Mouse (Mus musculus) gastrocnemius, postnatal 14 days (tissue): Measurements from ENCODE around the gene Stxbp6. TPM values are rescaled to one million over a fixed set of nuclear protein-coding genes. Genes with fewer than 3 reads are reported as not detected.

ENCODE experiments used
- DNase-seq: peaks from one replicate; pipeline ENCODE4 v3.0.0; 2021; ENCODE audit warnings: mixed read lengths
- intact Hi-C: fragments of 180-260 bp; cut with DNase I; formaldehyde crosslinking; loops from one replicate; pipeline ENCODE4 v1.15.1; 2025; ENCODE audit warnings: low total_unique reads
- total RNA-seq, 2 experiments: library from RNA; stranded (reverse); gene quantifications; 2 replicates each; pipeline ENCODE4 v1.2.3; 2021

Stxbp6 gene
- total RNA-seq, 2 experiments from 2014 or later = 7.8 to 12.7 TPM

- intact Hi-C loops = no loop called here
Measured at GRCm38 (mm10) chr12:44859454-44859853, 215.1 kb downstream of the Stxbp6 start.

DNA sequence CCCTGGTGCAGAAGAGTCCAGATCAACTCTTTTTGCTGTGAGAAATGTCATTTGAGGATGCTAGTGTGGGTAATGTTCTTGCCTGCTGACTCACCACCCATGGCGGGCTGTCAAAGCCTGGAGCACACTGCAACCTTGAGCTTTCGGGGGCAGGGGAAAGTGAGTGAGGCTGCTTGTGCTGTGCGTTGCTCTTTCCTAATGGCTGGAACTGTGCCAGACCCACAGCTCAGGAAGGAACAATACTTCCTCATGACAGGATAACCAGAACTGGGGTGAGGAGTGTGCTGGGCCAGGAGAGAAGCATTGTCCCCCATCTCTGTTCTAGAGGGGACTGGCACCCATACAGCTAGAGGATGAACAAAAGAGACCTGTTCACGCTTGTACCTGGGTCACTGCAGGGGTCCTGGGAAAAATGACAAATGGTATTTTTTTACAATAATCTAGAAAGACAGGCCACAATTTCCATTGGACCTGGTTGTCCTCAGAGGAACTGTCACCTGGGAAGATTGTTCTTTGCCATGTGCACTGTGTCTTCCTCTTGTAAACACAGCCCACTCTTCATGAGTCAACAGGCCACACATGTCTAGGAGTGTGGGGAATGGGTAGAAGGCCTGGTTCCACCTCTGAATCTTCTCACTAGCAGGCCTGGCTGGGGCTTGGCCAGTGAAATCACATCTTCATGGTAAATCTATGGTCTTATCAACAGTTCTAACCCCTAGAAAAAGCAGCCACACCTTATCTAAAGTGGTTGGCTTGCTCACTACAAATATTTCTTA is 216.2 kb downstream of the Stxbp6 start:
- DNase-seq = peak; percentile 59
- intact Hi-C loops = no loop called here

More at GRCm38 (mm10) chr12:44859454-44859853, 215.1 kb downstream of the Stxbp6 start:
- peak; percentile 7 for DNase-seq

- DNase-seq = no peak
- intact Hi-C loops = no loop called here
Measured at GRCm38 (mm10) chr12:44852024-44852423, 222.5 kb downstream of the Stxbp6 start.

DNA sequence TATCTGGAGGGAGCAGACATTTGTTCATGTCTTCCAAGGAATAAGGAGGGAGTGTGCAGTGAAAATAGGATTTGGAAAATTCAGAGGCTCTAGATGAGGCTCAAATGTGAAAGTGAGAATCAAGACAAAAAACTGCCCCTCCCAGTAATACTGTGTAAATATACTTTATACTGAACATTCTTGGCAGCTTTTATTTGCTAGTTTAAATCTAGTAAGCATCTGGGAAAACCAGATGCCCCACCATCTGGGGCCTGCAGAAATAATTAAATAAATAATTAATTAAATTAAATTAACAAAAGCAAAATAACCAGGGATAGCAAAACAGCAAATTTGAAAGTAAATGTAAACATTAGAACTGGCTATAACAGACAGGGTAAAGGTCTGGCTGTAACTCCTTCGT is 224.0 kb downstream of the Stxbp6 start:
- DNase-seq = no peak
- intact Hi-C loops = no loop called here

DNA sequence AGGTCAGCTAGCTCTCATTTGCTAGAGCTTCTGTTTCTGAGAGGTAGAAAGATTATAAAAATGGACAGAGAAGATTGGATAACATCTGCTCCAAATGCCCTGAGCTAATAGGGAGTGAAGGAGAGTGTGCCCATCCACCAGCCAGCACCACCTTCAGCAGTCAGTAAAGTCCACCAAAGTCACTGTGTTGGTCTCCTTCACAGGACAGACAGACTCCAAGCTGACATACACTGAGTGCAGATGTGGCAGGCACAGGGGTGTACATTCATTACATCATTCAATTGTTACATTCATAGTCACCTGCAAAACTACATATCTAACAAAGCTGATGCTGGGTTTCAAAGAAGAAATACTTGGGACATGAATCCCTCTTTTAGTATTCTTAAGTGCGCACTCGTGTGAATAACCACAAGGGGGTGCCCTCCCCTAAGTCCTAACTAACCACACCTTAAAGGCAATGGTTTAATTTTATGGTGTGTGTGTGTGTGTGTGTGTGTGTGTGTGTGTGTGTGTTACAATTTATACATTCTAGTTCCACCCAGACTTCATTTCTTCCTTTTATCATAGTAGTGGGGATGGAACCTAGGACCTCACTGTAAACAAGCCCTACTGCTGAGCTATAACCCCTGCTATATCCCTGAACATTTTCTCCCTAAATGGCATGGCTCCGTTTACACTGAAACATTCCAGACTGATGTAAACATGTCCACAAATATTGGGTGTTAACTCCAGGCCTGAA is 225.9 kb downstream of the Stxbp6 start:
- intact Hi-C loops = loop anchor here (5.0 kb wide), 1 partner anchor 324 kb away; no protein-coding TSS in a partner anchor
- DNase-seq = peak; percentile 17

DNA sequence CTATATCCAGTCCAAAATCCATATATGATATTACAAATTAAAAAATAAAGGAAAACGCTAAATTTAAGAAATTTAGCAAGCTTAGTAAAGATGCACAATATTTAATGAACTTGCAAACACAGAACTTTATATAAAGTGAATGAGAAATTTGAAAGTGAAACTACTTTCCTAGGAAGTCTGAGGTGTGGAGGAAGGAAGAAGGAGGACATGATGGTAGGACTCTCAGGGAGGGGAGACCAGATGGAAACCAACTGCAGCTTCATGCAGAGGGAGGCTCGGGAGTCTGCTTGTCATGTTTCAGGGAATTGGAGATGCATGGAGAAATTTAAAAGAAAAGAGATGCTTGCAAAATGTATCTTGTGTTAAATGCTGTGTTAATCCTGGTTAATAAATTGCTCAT is 233.9 kb downstream of the Stxbp6 start:
- intact Hi-C loops = no loop called here
- no peak for DNase-seq

- intact Hi-C loops = no loop called here
- no peak for DNase-seq
Measured at GRCm38 (mm10) chr12:44839594-44840373, 234.7 kb downstream of the Stxbp6 start.

DNA sequence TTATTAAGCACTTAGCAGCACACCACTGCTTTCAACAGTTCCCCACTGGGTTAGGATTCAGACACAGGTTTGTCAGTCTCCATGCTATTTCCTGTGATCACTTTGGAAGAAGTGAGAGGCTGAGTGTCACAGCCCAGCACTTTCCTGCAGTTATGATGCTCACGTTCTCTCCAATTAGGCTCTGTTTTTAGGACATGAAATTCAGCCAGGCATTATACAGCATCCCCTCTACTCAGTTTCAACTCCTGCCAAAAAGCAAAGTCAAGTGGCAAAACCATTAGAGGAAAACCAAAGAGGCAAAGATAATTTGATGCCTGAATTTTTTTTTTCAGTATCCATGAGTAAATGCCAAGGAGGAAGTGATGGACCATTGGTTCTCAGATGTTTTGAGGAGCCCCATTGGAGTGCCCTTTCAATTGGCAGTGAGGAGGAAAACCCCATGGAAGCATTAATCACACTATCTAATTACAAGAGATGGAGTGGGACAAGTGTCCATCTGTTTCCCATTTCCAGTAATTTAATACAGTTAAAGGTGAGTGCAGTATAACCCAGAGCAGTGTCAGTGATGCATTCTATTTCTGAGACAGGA is 238.5 kb downstream of the Stxbp6 start:
- no peak for DNase-seq
- intact Hi-C loops = no loop called here

- intact Hi-C loops = no loop called here
- DNase-seq = no peak
Measured at GRCm38 (mm10) chr12:44811895-44812294, 262.6 kb downstream of the Stxbp6 start.

DNA sequence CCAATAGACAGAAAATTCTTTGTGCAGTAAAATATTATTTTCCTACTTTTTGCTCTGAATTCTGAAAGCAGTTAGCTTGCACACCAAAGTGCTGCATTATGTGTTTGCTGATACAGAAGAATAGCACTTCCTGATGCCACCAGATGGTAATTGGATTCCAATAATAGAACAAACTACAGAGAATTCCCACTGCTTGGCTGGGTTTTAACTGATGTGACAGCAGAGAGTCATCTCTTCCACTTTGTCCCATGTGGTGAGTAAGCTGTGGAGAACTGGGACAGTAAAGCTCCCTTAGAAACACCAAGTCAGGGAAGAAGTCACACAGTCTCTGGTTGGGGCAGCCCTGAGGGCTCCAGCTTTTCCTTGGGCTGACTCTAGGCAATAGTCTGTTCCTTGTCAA is 270.3 kb downstream of the Stxbp6 start:
- no peak for DNase-seq
- intact Hi-C loops = no loop called here
